Mouse (Mus musculus): Measurements from ENCODE around the gene Bglap3.
"Not testable (repeated sequence)": the region's sequence is repeated elsewhere in the genome, so short reads cannot be mapped to it uniquely, and the experiment has no call there.

Bglap3 gene

DNA sequence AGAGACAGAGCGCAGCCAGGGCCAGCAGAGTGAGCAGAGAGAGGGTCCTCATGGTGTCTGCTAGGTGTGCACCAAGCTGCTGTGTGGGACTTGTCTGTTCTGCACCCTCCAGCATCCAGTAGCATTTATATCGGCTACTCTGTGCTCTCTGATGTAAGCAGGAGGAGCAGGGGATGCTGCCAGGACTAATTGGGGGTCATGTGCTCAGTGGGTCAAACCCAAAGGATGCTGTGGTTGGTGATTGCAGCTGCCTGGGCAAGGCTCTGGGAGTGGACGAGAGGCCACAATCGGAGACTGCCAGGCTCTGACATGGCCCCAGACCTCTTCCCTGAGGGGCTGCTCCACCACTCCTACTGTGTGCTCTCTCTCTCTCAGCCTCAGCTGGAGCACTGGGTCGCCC is 6.1 kb upstream of the Bglap3 start, which contains the start of gene Bglap2:
Bglap2 (minus strand) TSS at position 101 of the 400 bp plus-strand sequence.
- in situ Hi-C loops (cut with MboI, MseI) = not testable (repeated sequence)

DNA sequence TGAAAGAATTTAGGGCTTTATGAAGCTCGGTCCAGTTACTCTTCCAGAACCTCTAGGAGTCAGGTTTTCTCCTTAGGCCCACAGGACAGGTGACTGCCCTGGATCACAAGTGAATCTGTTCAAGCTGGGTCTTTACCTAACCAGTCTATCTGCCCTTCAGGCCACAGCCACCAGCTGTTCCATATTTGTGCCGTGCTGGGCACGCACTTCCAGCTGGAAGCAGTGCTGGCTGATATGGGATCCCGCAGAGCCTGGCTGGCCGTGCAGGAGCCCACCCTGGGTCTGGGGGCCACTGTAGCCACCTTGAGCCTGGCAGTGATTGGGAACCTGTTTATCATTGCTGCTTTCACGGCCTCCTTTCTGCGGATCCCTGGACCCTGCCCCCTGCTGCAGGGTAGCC is 4.1 kb upstream of the Bglap3 start:
- in situ Hi-C loops (cut with MboI, MseI) = not testable (repeated sequence)

DNA sequence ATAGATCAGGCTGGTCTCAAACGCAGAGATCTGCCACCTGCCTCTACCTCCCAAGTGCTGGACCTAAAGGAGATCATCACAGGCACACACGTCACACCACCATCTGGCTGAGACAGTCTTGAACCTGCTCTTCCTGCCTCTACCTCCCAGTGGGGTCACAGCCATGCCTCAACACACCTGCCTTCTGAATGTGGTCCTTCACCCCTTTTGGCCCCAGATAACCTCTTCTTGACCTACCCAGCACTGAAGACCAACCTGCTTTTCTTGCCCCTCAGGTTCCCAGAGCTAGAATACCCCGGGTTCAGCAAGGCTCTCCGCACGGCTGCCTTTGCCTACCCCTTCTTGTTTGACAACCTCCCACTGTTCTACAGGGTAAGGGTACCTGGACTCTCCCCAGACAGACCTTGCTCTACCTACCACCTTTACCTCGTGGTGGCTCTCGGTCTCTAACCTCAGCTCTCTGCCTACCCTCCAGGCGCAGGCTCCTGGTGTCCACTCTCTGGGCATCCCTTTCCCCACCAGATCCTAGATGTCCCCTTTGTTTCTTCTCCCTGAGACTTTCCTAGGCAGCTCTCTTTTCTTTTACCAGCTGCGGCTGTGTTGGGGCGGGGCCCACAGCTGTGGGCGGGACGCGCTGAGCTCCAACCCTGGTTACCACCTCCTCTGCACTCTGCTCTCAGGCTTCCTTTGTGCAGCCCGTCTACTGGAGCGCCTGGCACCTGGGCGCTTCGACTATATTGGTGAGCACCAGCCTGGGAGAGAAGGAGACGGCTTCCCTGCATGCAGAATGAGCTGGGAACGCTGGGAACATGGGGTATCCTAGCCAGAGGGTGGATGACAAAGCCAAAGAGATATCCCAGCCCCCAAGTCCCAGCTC is 3.4 kb upstream of the Bglap3 start:
- in situ Hi-C loops (cut with MboI, MseI) = not testable (repeated sequence)

DNA sequence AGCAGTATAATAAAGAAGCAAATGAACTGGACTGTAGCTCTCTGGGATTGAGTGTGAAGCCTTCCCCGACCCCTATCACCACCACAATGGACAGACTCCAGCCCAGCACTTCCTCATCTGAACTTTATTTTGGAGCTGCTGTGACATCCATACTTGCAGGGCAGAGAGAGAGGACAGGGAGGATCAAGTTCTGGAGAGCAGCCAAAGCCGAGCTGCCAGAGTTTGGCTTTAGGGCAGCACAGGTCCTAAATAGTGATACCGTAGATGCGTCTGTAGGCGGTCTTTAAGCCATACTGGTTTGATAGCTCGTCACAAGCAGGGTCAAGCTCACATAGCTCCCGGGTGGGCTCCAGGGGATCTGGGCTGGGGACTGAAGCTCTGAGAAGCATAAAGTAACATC is 4.0 kb downstream of the Bglap3 start:
- in situ Hi-C loops (cut with MboI, MseI) = not testable (repeated sequence)

DNA sequence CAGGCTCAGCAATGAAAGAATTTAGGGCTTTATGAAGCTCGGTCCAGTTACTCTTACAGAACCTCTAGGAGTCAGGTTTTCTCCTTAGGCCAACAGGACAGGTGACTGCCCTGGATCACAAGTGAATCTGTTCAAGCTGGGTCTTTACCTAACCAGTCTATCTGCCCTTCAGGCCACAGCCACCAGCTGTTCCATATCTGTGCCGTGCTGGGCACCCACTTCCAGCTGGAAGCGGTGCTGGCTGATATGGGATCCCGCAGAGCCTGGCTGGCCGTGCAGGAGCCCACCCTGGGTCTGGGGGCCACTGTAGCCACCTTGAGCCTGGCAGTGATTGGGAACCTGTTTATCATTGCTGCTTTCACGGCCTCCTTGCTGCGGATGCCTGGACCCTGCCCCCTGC is 5.0 kb downstream of the Bglap3 start:
- in situ Hi-C loops (cut with MboI, MseI) = not testable (repeated sequence)

DNA sequence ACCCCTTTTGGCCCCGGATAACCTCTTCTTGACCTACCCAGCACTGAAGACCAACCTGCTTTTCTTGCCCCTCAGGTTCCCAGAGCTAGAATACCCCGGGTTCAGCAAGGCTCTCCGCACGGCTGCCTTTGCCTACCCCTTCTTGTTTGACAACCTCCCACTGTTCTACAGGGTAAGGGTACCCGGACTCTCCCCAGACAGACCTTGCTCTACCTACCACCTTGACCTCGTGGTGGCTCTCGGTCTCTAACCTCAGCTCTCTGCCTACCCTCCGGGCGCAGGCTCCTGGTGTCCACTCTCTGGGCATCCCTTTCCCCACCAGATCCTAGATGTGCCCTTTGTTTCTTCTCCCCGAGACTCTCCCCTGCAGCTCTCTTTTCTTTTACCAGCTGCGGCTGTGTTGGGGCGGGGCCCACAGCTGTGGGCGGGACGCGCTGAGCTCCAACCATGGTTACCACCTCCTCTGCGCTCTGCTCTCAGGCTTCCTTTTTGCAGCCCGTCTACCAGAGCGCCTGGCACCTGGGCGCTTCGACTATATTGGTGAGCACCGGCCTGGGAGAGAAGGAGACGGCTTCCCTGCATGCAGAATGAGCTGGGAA is 5.6 kb downstream of the Bglap3 start:
- in situ Hi-C loops (cut with MboI, MseI) = not testable (repeated sequence)

DNA sequence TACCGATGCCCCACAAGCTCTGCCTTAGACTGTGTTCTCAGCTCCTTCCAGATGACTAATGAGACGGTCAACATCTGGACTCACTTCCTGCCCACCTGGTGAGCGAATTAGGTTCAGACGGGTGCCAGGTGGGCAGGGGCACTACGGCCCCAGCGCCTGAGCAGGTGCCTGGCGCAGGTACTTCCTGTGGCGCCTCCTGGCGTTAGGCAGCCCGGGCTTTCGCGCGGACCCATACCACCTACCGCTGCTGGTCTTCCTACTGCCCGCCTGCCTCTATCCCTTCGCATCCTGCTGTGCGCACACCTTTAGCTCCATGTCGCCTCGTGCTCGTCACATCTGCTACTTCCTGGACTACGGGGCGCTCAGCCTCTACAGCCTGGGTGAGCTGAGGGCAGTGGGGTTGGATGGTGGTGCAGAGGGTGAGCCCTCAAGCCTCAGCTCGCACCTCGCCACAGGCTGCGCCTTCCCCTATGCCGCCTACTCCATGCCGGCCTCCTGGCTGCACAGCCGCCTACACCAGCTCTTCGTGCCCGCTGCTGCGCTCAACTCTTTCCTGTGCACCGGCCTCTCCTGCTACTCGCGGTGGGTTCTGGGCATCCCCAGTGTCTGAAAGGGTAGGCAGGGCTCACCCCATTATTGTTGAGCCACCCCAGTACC is 6.7 kb downstream of the Bglap3 start:
- in situ Hi-C loops (cut with MboI, MseI) = no loop called here

DNA sequence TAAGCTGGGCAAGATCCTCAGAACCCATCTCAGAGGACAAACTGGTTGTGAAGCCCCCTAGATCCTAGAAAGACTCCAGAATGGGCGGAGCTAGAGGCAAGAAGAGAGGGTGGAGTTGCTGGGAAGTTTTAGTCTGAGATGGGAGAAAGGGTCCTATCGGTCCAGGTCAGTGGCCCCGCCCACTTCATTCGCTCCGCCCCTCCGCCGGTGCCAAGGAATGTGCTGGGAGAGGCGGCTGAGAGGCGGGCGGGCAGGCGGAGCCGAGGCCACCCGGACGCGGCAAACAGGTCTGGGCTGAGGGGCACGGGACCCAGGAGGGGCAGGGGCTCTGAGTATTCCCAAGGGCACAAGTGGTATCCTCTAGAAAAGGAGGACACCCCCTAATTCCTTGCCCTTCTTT is 8.2 kb downstream of the Bglap3 start, which contains the start of gene Paqr6:
Paqr6 (plus strand) TSS at position 248 of the 400 bp plus-strand sequence.
- in situ Hi-C loops (cut with MboI, MseI) = no loop called here

DNA sequence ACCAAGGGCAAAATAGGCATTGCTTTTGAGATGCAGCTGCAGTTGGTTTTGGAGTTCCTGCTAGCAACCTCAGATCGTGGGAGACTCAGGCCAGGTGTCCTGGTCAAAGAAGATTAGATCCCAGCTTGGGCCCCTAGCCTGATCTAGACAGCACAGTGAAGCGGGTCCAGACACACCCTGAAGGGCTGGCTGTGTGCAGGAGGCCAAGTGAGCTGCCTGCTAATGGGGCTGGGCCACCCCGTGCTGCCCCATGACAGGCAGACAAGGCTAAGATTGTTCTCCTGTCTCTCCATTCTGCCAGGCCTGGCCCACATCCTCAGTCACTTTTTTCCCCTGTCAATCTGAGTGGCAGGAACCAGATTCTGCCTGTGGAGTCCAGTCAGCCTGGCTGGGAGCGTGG is 8.8 kb downstream of the Bglap3 start:
- in situ Hi-C loops (cut with MboI, MseI) = no loop called here

DNA sequence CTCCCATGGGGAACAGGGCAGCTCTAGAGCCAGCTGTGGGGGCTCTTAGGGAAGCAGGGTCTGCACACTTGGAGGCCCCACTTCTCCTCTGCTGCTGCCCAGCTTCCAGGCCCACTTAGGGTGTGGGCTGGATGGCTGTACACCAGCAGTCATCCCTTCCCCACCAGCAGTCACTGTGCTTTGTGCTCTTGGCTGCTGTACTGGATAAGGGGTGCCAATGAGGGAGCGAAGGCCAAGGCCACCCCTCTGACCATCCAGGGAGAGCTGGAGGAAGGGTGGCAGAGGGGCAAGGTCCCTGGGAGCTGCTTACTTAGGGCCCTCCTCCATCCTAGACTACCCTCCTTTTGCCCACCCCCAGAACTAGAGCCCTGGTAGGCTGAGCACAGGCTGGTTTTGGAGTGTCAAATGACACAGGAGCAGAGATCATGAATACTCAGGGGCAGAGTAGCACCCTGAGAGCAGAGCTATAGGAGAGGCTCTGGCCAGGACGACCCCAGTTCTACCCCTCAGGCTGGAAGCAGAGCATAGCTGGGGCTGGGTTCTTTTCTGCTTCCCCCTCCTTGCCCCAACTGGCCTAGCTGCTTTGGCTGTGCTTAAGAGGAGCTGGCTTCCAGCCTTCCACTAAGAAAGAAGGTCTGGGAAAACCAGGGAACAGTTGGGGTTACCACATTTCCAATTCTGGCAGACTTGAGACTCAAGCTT is 10.8 kb downstream of the Bglap3 start:
- in situ Hi-C loops (cut with MboI, MseI) = no loop called here

DNA sequence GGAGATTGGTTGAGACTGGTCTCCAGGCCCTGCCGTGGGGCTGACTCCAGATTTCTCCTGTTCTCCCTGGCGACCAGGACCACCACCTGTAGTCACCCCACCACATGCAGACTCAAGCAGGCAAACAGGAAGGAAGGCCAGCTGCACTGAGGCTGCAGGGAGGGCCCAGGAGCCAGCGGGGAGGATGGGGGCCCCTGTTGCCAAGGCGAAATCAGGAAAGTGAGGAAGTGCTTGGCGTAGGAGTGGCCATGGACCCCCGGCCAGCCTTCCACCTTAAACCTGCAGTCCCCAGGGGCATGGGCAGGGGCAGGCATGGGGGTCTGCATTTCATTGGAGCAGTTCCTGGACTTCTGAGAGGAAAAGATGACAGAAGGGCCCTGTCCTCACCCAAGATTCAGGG is 11.4 kb downstream of the Bglap3 start:
- in situ Hi-C loops (cut with MboI, MseI) = no loop called here

DNA sequence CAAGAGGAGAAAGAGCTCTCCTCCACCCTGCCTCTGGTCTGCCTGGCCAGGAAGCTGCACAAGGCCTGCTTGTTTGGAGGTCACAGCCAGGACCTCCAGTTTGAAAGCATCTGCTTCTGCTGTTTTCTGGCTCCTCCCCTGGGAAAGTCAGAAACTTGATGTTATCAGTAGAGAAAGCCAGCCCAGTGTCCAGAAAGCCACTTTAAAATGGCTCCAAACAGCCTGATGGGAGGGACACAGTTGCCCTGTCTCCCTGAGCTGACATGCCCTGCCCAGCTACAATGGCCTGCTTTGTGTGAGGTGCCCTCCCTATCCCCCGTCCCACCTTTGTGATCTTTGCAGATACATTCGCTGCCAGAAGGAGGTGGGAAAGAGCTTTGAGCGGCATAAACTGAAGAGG is 12.6 kb downstream of the Bglap3 start:
- in situ Hi-C loops (cut with MboI, MseI) = loop anchor here (10.0 kb wide), 1 partner anchor 335 kb away; no protein-coding TSS in a partner anchor

DNA sequence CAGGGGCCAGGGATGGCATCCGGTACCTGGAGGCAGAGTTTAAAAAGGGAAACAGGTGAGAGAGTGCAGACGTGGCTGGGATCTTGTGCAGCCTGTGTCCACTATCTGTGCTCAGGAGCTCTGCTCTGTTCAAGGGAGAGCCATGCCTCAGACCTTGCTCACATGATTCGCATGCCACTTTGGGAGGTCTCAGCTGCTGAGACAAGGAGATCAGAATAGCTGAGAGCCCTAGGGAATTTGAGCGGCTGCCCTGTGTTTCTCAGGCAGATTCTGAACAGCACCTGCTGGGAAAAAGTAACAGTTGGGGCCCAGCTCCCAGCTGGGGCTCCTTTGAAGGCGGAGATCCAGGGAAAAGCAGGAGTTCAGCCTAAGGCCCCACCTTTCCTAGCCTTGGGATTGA is 13.0 kb downstream of the Bglap3 start:
- in situ Hi-C loops (cut with MboI, MseI) = loop anchor here (10.0 kb wide), 1 partner anchor 335 kb away; no protein-coding TSS in a partner anchor

DNA sequence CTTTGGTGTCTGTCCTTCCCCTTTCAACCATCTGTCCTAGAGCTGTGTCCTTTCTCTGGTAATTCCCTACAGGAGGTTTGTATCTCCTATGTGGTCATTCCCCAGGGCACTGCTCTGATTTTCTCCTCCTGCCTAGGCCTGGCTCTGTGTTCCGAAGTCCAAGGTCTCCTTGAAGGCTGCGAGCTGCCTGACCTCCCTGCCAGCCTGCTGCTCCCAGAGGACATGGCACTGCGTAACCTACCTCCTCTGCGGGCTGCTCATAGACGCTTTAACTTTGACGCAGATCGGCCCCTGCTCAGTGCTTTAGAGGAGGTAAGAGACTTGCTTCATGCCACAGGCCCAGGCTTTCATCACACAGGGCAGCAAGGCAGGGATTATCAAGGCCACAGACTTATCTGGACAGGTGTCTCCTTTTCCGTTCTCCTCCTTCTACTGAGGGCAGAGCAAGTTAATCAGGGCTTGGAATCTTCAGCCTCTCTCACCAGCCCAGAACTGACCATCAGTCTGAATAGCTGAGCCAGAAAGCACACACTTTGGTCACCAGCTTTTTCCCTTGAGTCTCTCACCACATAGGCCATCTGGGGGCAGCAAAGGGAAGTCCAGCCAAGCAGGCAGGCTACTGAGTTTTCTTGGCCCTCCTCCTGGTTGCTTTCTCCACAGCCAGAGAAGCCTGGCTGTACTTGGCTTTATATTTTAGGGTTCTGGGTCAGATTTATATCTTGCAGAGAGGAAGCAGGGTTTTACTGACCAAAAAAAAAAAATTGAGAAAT is 18.0 kb downstream of the Bglap3 start:
- in situ Hi-C loops (cut with MboI, MseI) = loop anchor here (10.0 kb wide), 1 partner anchor 340 kb away; no protein-coding TSS in a partner anchor

DNA sequence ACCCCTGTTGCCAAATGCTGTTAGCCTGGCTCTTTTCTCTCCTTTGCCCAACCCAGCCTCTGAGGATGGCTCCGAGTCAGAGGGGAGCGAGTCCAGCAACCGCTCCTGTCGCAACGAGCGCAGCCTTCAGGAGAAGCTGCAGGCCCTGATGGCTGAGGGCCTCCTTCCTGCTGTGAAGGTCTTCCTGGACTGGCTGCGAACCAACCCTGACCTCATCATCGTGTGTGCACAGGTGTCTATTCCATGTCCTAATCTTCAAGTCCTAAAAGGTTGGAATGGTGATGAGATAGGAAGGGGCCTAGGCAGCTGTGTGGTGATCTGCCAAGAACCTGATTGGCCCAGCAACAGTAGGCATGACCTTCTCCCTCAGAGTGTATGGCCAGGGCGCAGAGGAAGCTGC is 19.6 kb downstream of the Bglap3 start:
- in situ Hi-C loops (cut with MboI, MseI) = loop anchor here (10.0 kb wide), 1 partner anchor 342 kb away; no protein-coding TSS in a partner anchor

DNA sequence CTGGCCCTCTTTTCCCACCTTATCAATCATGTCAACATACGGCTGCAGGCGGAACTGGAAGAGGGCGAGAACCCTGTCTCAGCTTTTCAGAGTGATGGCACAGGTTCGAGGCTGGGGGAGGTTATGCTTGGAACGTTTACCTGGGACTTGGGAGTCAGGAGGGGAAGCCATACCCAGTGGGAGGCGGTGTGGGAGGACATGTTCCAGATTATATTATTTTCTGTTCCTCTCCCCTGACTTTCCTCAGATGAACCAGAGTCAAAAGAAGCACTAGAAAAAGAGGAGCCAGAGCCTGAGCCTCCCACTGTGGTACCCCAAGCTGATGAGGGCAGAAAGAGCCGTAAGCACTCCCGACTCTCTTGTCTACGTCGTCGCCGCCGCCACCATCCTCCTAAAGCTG is 21.8 kb downstream of the Bglap3 start:
- in situ Hi-C loops (cut with MboI, MseI) = loop anchor here (10.0 kb wide), 1 partner anchor 344 kb away; no protein-coding TSS in a partner anchor

DNA sequence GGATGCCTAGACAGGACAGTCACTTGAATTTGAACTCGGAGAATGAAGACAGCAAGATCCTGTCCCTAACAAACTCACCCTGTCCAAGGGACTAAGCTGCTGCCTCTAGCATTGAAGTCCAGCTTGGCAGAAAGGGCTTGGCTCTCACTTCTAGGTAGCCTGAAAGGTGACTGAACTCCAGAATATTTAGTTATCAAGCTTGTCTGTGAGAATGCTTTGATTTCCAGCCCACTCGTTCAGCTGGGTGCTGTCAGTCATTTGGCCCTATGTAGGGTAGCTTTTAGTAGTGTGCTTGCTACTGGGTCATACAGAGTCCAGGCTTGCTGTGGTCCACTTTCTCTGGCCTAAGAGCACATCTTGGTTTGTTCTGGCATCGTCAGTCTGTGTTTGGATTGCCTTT is 33.5 kb downstream of the Bglap3 start:
- in situ Hi-C loops (cut with MboI, MseI) = no loop called here

DNA sequence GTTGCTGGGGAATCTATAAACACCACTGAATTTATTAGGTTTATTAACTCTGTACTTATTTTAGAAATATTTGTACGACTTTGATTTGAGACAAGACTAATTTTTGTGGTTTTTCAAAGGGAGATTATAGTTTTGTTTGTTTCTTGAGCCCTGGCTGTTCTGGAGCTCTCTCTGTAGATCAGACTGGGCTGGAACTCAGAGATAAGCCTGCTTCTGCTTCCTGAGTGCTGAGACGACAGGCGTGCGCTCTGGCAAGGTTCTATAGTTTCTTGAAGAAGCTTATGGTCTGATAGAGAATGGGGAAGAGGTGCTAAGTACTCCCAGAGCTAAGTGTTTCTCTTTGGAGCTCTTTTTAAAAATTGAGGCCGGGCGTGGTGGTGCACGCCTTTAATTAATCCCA is 34.2 kb downstream of the Bglap3 start:
- in situ Hi-C loops (cut with MboI, MseI) = no loop called here

DNA sequence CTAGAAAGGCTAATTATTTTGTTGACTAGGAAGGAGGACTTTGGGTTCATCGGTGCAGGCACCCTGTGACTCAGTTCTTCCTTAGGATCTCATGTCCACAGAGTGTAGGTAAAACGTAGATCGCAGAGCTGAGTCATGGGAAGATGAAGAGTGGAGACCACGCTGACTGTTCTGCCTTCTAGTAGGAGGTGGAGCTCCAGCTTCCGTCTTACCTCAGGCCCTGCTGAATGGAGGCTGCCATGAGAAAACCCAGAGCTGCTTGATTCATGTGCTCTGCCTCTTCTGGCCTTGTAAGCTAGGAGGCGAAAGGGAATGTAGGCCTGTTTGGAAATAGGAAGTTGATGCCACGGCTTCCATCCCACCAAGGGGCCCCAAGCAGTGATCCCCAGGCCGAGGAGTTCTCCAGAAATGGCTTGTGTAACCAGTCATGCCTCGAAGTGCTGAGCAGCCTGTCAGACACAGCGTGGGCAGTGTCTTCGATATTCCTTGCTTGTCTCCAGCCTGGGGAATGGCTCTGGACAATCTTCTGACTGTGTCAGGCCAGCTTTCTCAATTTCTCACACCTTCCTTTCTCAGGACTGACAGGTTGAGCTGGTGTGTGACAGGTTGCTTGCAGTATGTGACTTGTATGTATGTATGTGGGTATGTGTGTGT is 35.0 kb downstream of the Bglap3 start:
- in situ Hi-C loops (cut with MboI, MseI) = no loop called here
